Mouse (Mus musculus): ENCODE results near the gene Itga10. TPM values are rescaled to one million over a fixed set of nuclear protein-coding genes. Genes with fewer than 3 reads are reported as not detected.
"Not testable (repeated sequence)": the region's sequence is repeated elsewhere in the genome, so short reads cannot be mapped to it uniquely, and the experiment has no call there.

Gene Itga10
- polyA plus RNA-seq, 1 experiment from 2014 or later, result 0.84 TPM

DNA sequence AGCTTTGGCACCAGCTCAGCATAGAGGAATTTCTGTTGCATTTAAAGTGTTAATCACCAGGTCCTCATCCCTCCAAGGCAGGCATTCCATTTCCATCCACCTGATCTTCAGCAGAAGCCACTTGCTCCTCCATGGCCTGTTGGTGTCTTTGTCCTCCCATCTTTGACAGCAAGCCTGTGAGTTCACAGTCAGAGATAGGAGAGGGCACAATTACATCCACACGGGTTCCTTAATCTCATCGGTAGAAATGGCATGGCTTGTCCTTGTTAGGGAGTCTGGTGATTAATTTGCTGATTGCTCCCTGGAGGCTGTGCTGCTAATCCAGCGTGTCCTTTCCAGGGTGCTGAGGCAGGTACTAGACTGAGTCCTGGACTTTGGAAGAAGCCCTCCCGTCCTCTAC, 28.1 kb downstream of the Itga10 start:
- peaks cover 18% of the 10 kb centered on the region for H3K27me3 ChIP-seq
- H3K27ac ChIP-seq, result no peak overlapping the region
- H3K36me3 ChIP-seq (replicated peaks), result no peaks in the 10 kb centered on the region
- 69% methylated on average over 4 of the region's 4 CpGs for WGBS
- H3K9ac ChIP-seq, result no peak overlapping the region
- H3K9me3 ChIP-seq, result no peaks in the 10 kb centered on the region
- peaks cover 8% of the 10 kb centered on the region for H3K4me1 ChIP-seq
- H3K4me3 ChIP-seq (replicated peaks), result no peak overlapping the region
- no peak for ATAC-seq (ENCODE audit: low FRiP score)
- no peak overlapping the region for H3K4me2 ChIP-seq

DNA sequence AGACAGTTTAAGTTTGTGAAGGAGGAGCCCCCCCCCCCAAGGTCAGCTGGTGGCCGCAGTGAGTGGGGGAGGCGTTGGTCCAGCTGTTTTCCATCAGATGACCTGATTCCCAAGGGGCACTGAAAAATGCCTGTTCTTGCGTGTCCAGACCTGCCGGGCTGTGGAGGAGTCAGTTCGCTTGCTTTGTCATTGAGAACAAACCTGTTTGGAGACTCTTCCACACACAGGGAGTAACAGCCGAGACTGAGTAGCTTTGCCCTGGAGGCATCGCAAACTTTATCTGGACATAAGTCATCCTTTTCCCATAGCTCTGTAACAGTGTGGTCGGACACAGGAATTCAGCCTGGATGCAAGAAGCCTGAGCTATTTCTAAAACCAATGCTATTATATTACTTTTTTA, 29.1 kb downstream of the Itga10 start:
- H3K36me3 ChIP-seq (replicated peaks), result no peaks in the 10 kb centered on the region
- no peak for ATAC-seq (ENCODE audit: low FRiP score)
- H3K4me2 ChIP-seq, result no peak overlapping the region
- H3K4me3 ChIP-seq (replicated peaks), result no peak overlapping the region
- no peak overlapping the region for H3K9ac ChIP-seq
- no peaks in the 10 kb centered on the region for H3K9me3 ChIP-seq
- peaks cover 23% of the 10 kb centered on the region for H3K27me3 ChIP-seq
- H3K27ac ChIP-seq, result no peak overlapping the region
- WGBS, result 76% methylated on average over 8 of the region's 8 CpGs
- H3K4me1 ChIP-seq, result peaks cover 8% of the 10 kb centered on the region

DNA sequence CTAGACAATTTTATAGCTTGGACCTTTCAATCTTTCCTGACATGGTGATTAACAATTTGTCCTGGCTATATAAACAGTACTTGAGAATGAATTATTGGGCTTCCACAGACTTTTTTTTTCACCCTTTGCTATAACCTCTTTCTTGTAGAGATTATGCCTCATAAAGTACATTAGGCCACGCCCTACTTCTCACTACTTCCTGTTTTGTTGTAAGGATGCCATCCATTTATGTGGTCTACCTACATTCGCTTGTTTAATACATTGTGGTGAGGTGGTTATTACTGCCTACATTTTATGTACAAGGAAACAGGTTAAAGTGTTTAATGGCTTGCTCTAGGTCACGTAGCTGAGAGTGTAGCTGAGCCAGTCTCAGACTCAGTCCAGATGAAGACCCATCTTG, 29.8 kb downstream of the Itga10 start:
- Histone ChIP-seq H3K27ac (no peak overlapping the region), H3K4me3 (replicated peaks) (no peak overlapping the region), H3K27me3 (peaks cover 30% of the 10 kb centered on the region), H3K4me2 (no peak overlapping the region), H3K9ac (no peak overlapping the region), H3K36me3 (replicated peaks) (no peaks in the 10 kb centered on the region), H3K9me3 (no peaks in the 10 kb centered on the region), H3K4me1 (peaks cover 7% of the 10 kb centered on the region)
- 77% methylated on average over 3 of the region's 3 CpGs for WGBS
- no peak for ATAC-seq (ENCODE audit: low FRiP score)

DNA sequence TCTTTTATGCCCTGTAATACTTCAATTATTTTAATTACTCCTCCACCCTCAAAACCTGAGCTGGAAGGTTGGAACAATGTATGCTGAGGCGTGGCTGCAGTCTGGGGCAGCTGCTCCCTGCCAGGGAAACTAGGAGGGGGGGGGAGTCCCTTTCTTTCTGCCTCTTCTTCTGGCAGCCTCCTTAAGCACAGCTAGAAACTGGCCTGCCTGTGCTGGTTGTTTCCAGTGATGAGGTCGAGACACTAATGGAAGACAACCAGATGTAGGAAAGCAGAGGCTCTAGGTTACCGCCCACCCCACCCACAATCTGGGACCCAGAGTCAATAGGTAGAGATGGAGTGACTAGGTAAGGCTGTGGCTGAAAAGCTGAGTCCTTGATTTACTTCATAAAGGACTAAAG, 30.3 kb downstream of the Itga10 start:
- Histone ChIP-seq H3K9ac (no peak overlapping the region), H3K9me3 (no peaks in the 10 kb centered on the region), H3K4me1 (peaks cover 9% of the 10 kb centered on the region; the same call in 1 of the 2 replicates), H3K36me3 (replicated peaks) (no peaks in the 10 kb centered on the region), H3K27me3 (peaks cover 31% of the 10 kb centered on the region), H3K27ac (no peak overlapping the region), H3K4me3 (replicated peaks) (no peak overlapping the region), H3K4me2 (no peak overlapping the region)
- WGBS, result 31% methylated on average over 3 of the region's 3 CpGs
- no peak for ATAC-seq (ENCODE audit: low FRiP score)

DNA sequence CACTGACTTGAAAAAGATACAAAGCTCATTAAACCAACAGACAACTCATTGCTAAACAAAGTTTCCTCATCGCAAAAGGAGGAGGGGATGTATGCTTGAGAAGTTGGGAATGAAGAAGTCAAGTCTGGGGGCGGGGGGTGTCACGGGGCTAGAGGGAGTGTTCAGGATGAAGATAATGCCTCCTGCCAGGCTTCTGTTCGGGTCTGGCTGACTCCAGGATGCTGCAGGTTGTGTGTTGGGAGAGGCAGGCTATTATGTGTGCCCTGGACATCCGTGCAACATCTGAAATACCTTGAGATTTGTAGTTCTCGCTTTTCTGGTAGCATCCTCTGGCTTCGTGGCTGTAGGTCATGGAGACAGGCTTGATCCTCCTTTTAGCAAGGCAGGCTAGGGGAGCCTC, 33.1 kb downstream of the Itga10 start:
- no peak overlapping the region for H3K27ac ChIP-seq
- no peaks in the 10 kb centered on the region for H3K36me3 ChIP-seq (replicated peaks)
- no peaks in the 10 kb centered on the region for H3K9me3 ChIP-seq
- H3K27me3 ChIP-seq, result peaks cover 33% of the 10 kb centered on the region; the same call in 1 of the 2 replicates
- WGBS, result 64% methylated on average over 7 of the region's 7 CpGs
- H3K9ac ChIP-seq, result no peak overlapping the region
- no peak for ATAC-seq (ENCODE audit: low FRiP score)
- no peak overlapping the region for H3K4me2 ChIP-seq
- peaks cover 9% of the 10 kb centered on the region; the same call in 1 of the 2 replicates for H3K4me1 ChIP-seq
- no peak overlapping the region for H3K4me3 ChIP-seq (replicated peaks)

DNA sequence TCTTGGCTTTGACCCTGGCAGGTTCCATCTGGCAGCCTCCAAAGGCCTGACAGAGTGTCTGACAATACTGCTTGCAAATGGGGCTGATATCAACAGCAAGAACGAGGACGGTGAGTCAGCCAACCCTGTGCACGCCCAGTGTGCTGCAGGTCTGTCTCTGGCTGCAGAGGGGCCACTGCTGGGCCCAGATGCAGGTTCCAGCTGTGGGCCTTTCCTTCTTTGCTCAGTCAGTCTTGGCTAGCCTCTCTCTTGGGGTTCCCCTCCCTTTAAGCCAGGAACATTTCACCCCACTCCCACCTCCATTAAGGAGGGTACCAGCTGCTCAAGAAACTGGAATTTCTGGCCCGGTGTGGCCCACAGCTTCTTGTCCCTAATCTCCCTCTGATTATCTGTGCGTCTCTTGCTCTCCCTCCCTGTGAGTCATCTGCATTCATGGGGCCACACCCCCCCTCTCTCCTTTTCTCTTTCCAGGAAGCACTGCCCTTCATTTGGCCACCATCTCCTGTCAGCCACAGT, 33.8 kb downstream of the Itga10 start:
- H3K27me3 ChIP-seq, result peaks cover 38% of the 10 kb centered on the region
- H3K9ac ChIP-seq, result no peak overlapping the region

DNA sequence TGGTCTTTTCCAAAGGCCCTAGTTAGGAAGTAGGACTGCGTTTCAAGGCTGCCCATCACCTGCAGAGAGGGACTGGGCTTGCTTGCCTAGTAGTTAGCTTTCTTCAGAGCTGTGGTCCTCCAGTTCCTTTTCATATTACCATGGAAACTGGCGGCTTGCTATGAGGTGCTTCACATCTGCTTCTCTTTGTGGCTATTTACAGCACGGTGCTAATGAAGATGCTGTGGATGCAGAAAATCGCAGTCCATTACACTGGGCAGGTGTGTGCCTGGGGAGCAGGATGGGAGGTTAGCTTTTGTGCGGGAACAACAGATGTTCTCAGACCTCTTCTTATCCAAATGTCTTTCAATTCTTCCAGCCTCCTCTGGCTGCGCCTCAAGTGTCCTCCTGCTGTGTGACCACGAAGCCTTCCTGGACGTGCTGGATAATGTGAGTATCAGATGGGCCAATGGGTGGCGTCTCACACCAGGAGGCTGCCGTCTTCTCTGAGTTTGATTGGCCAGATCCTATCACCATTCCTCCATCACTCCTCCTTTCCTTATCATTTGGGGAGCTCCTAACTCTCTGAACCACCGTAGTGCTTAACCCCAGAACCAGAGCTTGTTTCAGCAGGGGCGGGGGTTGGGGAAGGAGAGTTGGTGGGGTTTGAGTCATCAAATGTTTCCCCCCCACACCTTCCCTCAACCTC, 35.0 kb downstream of the Itga10 start:
- 0 out of 2 replicates have a peak, but pooled peaks have one; percentile 30 for ATAC-seq (ENCODE audit: low FRiP score)
- WGBS, result 18% methylated on average over 12 of the region's 12 CpGs
- peaks cover 47% of the 10 kb centered on the region for H3K27me3 ChIP-seq
- H3K4me3 ChIP-seq (replicated peaks), result no peak overlapping the region
- no peak overlapping the region for H3K4me2 ChIP-seq
- H3K9ac ChIP-seq, result no peak overlapping the region
- no peaks in the 10 kb centered on the region for H3K9me3 ChIP-seq
- peaks cover 9% of the 10 kb centered on the region; the same call in 1 of the 2 replicates for H3K4me1 ChIP-seq
- H3K27ac ChIP-seq, result no peak overlapping the region
- no peaks in the 10 kb centered on the region for H3K36me3 ChIP-seq (replicated peaks)

More for the DNA sequence above, 33.8 kb downstream of the Itga10 start:
- Histone ChIP-seq H3K4me3 (replicated peaks) (no peak overlapping the region), H3K36me3 (replicated peaks) (no peaks in the 10 kb centered on the region), H3K4me1 (peaks cover 9% of the 10 kb centered on the region; the same call in 1 of the 2 replicates), H3K9me3 (no peaks in the 10 kb centered on the region), H3K4me2 (no peak overlapping the region), H3K27ac (no peak overlapping the region)
- no peak for ATAC-seq (ENCODE audit: low FRiP score)
- 21% methylated on average over 5 of the region's 5 CpGs for WGBS

DNA sequence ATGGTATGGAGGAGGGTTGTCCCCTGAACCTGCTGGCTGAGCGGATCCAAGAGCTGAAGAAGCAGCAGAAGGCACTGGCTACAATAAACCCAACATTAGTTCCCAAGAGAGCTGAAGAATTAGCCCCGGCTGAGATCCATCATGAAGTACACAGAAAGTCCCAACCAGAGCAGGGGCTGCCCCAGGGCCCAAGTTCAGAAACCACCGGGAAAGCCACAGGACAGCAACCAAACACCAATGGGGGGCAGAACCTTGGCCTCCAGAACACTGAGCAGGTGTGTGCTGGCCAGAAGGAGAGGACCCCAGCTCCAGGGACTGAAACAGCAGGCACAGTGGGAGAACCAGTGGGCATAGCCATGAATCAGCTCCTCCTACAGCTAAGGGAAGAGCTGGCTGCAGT, 38.1 kb downstream of the Itga10 start:
- H3K4me2 ChIP-seq, result no peak overlapping the region
- H3K9me3 ChIP-seq, result no peaks in the 10 kb centered on the region
- 84% methylated on average over 3 of the region's 3 CpGs for WGBS
- H3K4me1 ChIP-seq, result 0 out of 2 replicates have a peak, but pooled peaks cover 3% of the 10 kb centered on the region
- no peak overlapping the region for H3K4me3 ChIP-seq (replicated peaks)
- no peak overlapping the region for H3K27ac ChIP-seq
- no peak overlapping the region for H3K9ac ChIP-seq
- peaks cover 41% of the 10 kb centered on the region for H3K27me3 ChIP-seq
- H3K36me3 ChIP-seq (replicated peaks), result no peaks in the 10 kb centered on the region
- ATAC-seq (ENCODE audit: low FRiP score), result no peak

DNA sequence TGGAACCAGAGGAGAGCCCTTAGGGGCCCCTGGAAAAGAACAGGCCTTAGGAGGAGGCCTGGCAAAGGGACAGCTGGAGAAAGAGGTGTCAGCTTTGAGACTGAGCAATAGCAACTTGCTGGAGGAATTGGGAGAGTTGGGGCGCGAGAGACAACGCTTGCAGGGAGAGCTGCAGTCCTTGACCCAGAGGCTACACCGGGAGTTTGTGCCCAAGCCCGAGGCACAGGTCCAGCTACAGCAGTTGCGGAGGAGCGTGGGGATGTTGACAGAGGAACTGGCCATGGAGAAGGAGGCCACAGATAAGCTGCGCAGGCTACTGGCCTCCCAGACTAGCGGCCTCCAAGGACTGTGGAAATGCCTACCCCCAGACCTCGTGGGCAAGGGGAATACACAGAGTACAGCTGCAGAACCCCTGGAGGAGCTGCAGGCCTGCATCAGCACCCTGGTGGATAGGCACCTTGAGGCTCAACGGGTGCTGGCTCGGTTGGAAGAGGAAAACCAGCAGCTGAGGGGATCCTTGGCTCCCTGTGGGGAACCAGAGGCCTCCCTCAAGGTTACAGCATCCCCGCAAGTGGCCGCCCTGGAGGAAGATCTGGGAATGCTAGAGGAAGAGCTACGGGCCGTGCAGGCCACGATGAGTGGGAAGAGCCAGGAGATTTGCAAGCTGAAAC, 38.9 kb downstream of the Itga10 start:
- WGBS, result 73% methylated on average over 17 of the region's 17 CpGs
- Histone ChIP-seq H3K9ac (peak overlapping the region; percentile 38; the same call in 1 of the 2 replicates), H3K4me3 (replicated peaks) (peak overlapping the region; percentile 20), H3K27me3 (peaks cover 38% of the 10 kb centered on the region), H3K36me3 (replicated peaks) (no peaks in the 10 kb centered on the region), H3K4me2 (peak overlapping the region; percentile 36), H3K4me1 (peaks cover 5% of the 10 kb centered on the region), H3K27ac (no peak overlapping the region), H3K9me3 (no peaks in the 10 kb centered on the region)
- no peak for ATAC-seq (ENCODE audit: low FRiP score)

DNA sequence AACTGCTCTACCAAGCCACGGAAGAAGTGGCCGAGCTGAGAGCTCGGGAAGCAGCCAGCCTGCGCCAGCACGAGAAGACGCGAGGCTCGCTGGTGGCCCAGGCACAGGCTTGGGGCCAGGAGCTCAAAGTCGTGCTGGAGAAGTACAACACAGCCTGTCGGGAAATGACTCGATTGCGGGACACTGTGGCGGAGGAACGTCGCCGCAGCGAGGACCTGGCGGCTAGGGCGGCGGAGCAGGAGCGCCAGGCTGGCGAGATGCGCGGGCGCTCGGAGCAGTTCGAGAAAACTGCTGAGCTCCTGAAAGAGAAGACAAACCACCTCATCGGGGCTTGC, 39.4 kb downstream of the Itga10 start:
- Histone ChIP-seq H3K27ac (no peak overlapping the region), H3K4me3 (replicated peaks) (peak overlapping the region; percentile 20), H3K4me1 (peaks cover 10% of the 10 kb centered on the region), H3K4me2 (peak overlapping the region; percentile 36), H3K9ac (peak overlapping the region; percentile 38; the same call in 1 of the 2 replicates), H3K9me3 (no peaks in the 10 kb centered on the region), H3K36me3 (replicated peaks) (no peaks in the 10 kb centered on the region), H3K27me3 (peaks cover 33% of the 10 kb centered on the region)
- ATAC-seq (ENCODE audit: low FRiP score), result no peak
- WGBS, result 47% methylated on average over 28 of the region's 28 CpGs

DNA sequence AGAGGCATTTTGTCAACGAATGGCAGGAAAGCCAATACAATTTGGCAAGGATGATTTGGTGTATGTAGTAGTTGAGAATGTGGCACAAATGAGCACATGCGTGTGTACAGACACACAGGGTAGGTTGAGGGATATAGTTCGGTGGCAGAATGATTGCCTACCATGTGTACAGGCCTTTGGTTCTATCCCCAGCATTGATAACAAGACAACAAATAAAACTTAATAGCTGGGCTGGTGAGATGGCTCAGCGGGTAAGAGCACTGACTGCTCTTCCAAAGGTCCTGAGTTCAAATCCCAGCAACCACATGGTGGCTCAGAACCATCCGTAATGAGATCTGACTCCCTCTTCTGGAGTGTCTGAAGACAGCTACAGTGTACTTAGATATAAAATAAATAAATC, 40.7 kb downstream of the Itga10 start:
- H3K9me3 ChIP-seq; ATAC-seq (ENCODE audit: low FRiP score); H3K4me3 ChIP-seq (replicated peaks); H3K9ac ChIP-seq; H3K4me2 ChIP-seq; H3K27ac ChIP-seq; H3K36me3 ChIP-seq (replicated peaks): not testable (repeated sequence)
- WGBS, result 92% methylated on average over 5 of the region's 5 CpGs
- Histone ChIP-seq H3K27me3 (peaks cover 23% of the 10 kb centered on the region), H3K4me1 (peaks cover 17% of the 10 kb centered on the region)

DNA sequence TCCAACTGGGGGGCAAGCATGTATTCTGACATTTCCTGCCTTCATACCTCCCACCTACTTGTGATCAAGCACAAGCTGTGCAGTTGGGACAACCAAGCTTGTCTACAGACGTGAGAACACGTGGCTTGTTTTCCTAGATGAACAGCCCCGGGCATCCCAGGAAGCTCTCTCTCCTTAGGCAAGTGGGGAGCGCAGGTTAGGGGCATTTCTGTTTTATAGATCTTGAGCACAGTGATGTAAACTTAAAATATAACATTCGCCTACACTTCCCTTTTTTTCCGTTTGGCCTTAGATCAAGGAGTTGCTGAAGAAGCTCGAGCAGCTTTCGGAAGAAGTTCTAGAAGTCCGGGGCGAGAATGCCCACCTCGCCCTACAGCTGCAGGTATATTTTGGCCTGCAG, 43.5 kb downstream of the Itga10 start:
- no peaks in the 10 kb centered on the region for H3K9me3 ChIP-seq
- ATAC-seq (ENCODE audit: low FRiP score), result no peak
- WGBS, result 85% methylated on average over 11 of the region's 11 CpGs
- H3K27ac ChIP-seq, result no peak overlapping the region
- peaks cover 11% of the 10 kb centered on the region for H3K27me3 ChIP-seq
- no peak overlapping the region for H3K4me3 ChIP-seq (replicated peaks)
- H3K36me3 ChIP-seq (replicated peaks), result no peaks in the 10 kb centered on the region
- peaks cover 19% of the 10 kb centered on the region for H3K4me1 ChIP-seq
- H3K4me2 ChIP-seq, result no peak overlapping the region
- no peak overlapping the region for H3K9ac ChIP-seq

Data from forebrain, embryonic 12.5 days (tissue).